Mouse (Mus musculus): Measurements from ENCODE around the gene Ppp1r27. TPM values are rescaled to one million over a fixed set of nuclear protein-coding genes. Genes with fewer than 3 reads are reported as not detected.

Gene Ppp1r27
- total and polyA plus RNA-seq, 2 experiments from 2014 or later = not detected

- 65% methylated on average over 15 of the region's 15 CpGs for WGBS
Observed at GRCm38 (mm10) chr11:120579316-120580107, 28.6 kb upstream of the Ppp1r27 start.

GRCm38 (mm10) chr11:120578694-120579243, 27.8 kb upstream of the Ppp1r27 start:
- no peak overlapping the region for H3K4me3 ChIP-seq (ENCODE audit: low read length)
- no peak overlapping the region for H3K4me2 ChIP-seq (ENCODE audit: low read depth, low read length)
- ATAC-seq (no peak), DNase-seq (ENCODE audit: low spot score) (no peak)
- TF ChIP-seq CTCF (IDR thresholded peaks at IDR 0.05; ENCODE audit: low read depth) = no peak
- no peak overlapping the region for H3K9ac ChIP-seq (replicated peaks; ENCODE audit: low read length)
- H3K36me3 ChIP-seq (ENCODE audit: insufficient read depth, low read length) = peaks cover 24% of the 10 kb centered on the region
- WGBS = 79% methylated on average over 11 of the region's 11 CpGs
- H3K27ac ChIP-seq = no peak overlapping the region
- H3K9me3 ChIP-seq (ENCODE audit: low read length) = no peaks in the 10 kb centered on the region
- peaks cover 18% of the 10 kb centered on the region for H3K4me1 ChIP-seq (ENCODE audit: insufficient read depth, low read length)
- H3K27me3 ChIP-seq (ENCODE audit: insufficient read depth, low read length) = no peaks in the 10 kb centered on the region

More at GRCm38 (mm10) chr11:120579316-120580107, 28.6 kb upstream of the Ppp1r27 start:
- DNase-seq (ENCODE audit: low spot score) = peak; percentile 79
- H3K9me3 ChIP-seq (ENCODE audit: low read length) = no peaks in the 10 kb centered on the region
- H3K27ac ChIP-seq = peak overlapping the region; percentile 97; the same call in 1 of the 2 replicates
- no peaks in the 10 kb centered on the region for H3K27me3 ChIP-seq (ENCODE audit: insufficient read depth, low read length)
- peak overlapping the region; percentile 89 for H3K4me3 ChIP-seq (ENCODE audit: low read length)
- peak overlapping the region; percentile 99 for H3K4me2 ChIP-seq (ENCODE audit: low read depth, low read length)
- peaks cover 24% of the 10 kb centered on the region for H3K36me3 ChIP-seq (ENCODE audit: insufficient read depth, low read length)
- H3K9ac ChIP-seq (replicated peaks; ENCODE audit: low read length) = peak overlapping the region; percentile 28; the same call in 1 of the 2 replicates
- H3K4me1 ChIP-seq (ENCODE audit: insufficient read depth, low read length) = peaks cover 15% of the 10 kb centered on the region
- peak; percentile 94 for TF ChIP-seq CTCF (IDR thresholded peaks at IDR 0.05; ENCODE audit: low read depth)
- no peak for ATAC-seq

- no peak overlapping the region for H3K27ac ChIP-seq
- no peak for TF ChIP-seq CTCF (IDR thresholded peaks at IDR 0.05; ENCODE audit: low read depth)
- H3K9me3 ChIP-seq (ENCODE audit: low read length) = no peaks in the 10 kb centered on the region
- no peak for DNase-seq (ENCODE audit: low spot score)
- no peak overlapping the region for H3K4me3 ChIP-seq (ENCODE audit: low read length)
- WGBS = 86% methylated on average over 10 of the region's 10 CpGs
- no peak overlapping the region for H3K4me2 ChIP-seq (ENCODE audit: low read depth, low read length)
- H3K36me3 ChIP-seq (ENCODE audit: insufficient read depth, low read length) = peaks cover 24% of the 10 kb centered on the region
- H3K9ac ChIP-seq (replicated peaks; ENCODE audit: low read length) = no peak overlapping the region
- no peak for ATAC-seq
- peaks cover 18% of the 10 kb centered on the region for H3K4me1 ChIP-seq (ENCODE audit: insufficient read depth, low read length)
- no peaks in the 10 kb centered on the region for H3K27me3 ChIP-seq (ENCODE audit: insufficient read depth, low read length)
Observed at GRCm38 (mm10) chr11:120578024-120578693, 27.2 kb upstream of the Ppp1r27 start.

GRCm38 (mm10) chr11:120577211-120578023, 26.5 kb upstream of the Ppp1r27 start:
- Histone ChIP-seq H3K27me3 (ENCODE audit: insufficient read depth, low read length) (no peaks in the 10 kb centered on the region), H3K36me3 (ENCODE audit: insufficient read depth, low read length) (peaks cover 24% of the 10 kb centered on the region), H3K9ac (replicated peaks; ENCODE audit: low read length) (no peak overlapping the region), H3K4me1 (ENCODE audit: insufficient read depth, low read length) (peaks cover 18% of the 10 kb centered on the region), H3K9me3 (ENCODE audit: low read length) (no peaks in the 10 kb centered on the region), H3K27ac (no peak overlapping the region), H3K4me3 (ENCODE audit: low read length) (no peak overlapping the region), H3K4me2 (ENCODE audit: low read depth, low read length) (no peak overlapping the region)
- ATAC-seq (no peak), DNase-seq (ENCODE audit: low spot score) (peak; percentile 63)
- TF ChIP-seq CTCF (IDR thresholded peaks at IDR 0.05; ENCODE audit: low read depth) = peak; percentile 68
- WGBS = 78% methylated on average over 7 of the region's 7 CpGs

- 93% methylated on average over 3 of the region's 3 CpGs for WGBS
- H3K4me2 ChIP-seq (ENCODE audit: low read depth, low read length) = no peak overlapping the region
- H3K27me3 ChIP-seq (ENCODE audit: insufficient read depth, low read length) = no peaks in the 10 kb centered on the region
- H3K9me3 ChIP-seq (ENCODE audit: low read length) = no peaks in the 10 kb centered on the region
- DNase-seq (ENCODE audit: low spot score) = no peak
- no peak overlapping the region for H3K4me3 ChIP-seq (ENCODE audit: low read length)
- H3K4me1 ChIP-seq (ENCODE audit: insufficient read depth, low read length) = peaks cover 16% of the 10 kb centered on the region
- no peak for ATAC-seq
- no peak overlapping the region for H3K27ac ChIP-seq
- peaks cover 24% of the 10 kb centered on the region for H3K36me3 ChIP-seq (ENCODE audit: insufficient read depth, low read length)
- TF ChIP-seq CTCF (IDR thresholded peaks at IDR 0.05; ENCODE audit: low read depth) = no peak
- no peak overlapping the region for H3K9ac ChIP-seq (replicated peaks; ENCODE audit: low read length)
Observed at GRCm38 (mm10) chr11:120576365-120576981, 25.5 kb upstream of the Ppp1r27 start.

- Histone ChIP-seq H3K36me3 (ENCODE audit: insufficient read depth, low read length) (peaks cover 27% of the 10 kb centered on the region), H3K9me3 (ENCODE audit: low read length) (no peaks in the 10 kb centered on the region), H3K9ac (replicated peaks; ENCODE audit: low read length) (no peak overlapping the region), H3K4me3 (ENCODE audit: low read length) (no peak overlapping the region), H3K4me1 (ENCODE audit: insufficient read depth, low read length) (peaks cover 20% of the 10 kb centered on the region), H3K27ac (no peak overlapping the region), H3K4me2 (ENCODE audit: low read depth, low read length) (no peak overlapping the region), H3K27me3 (ENCODE audit: insufficient read depth, low read length) (no peaks in the 10 kb centered on the region)
- ATAC-seq (no peak), DNase-seq (ENCODE audit: low spot score) (no peak)
- no peak for TF ChIP-seq CTCF (IDR thresholded peaks at IDR 0.05; ENCODE audit: low read depth)
Observed at GRCm38 (mm10) chr11:120575940-120576339, 25.0 kb upstream of the Ppp1r27 start.

Data from hindbrain, postnatal 0 days (tissue).